Mouse (Mus musculus) liver, embryonic 12.5 days (tissue): ENCODE results near the gene 4931428F04Rik. TPM values are rescaled to one million over a fixed set of nuclear protein-coding genes. Genes with fewer than 3 reads are reported as not detected.

Source experiments
- ATAC-seq: fragments of 200-750 bp; cut with Nextera tagmentation; 2 replicates; pipeline ENCODE4 v1.8.0; 2017; ENCODE audit warnings: moderate number of reproducible peaks, mild to moderate bottlenecking, moderate library complexity
- H3K27ac ChIP-seq: fragments of 300-500 bp; sonication (generic); 2 replicates; pipeline ENCODE4 v1.5.1; 2016; ENCODE audit warnings: mild to moderate bottlenecking
- H3K27me3 ChIP-seq: fragments of 300-500 bp; sonication (generic); replicated peaks from 2 replicates; pipeline ENCODE4 v1.6.1; 2016; ENCODE audit warnings: mild to moderate bottlenecking, moderate library complexity
- H3K36me3 ChIP-seq: fragments of 300-500 bp; sonication (generic); 2 replicates; pipeline ENCODE4 v1.6.1; 2016; ENCODE audit warnings: mild to moderate bottlenecking, moderate library complexity
- H3K4me1 ChIP-seq: fragments of 300-500 bp; sonication (generic); 2 replicates; pipeline ENCODE4 v1.6.1; 2016
- H3K4me2 ChIP-seq: fragments of 300-500 bp; sonication (generic); 2 replicates; pipeline ENCODE4 v1.6.1; 2016; ENCODE audit warnings: mild to moderate bottlenecking, moderate library complexity
- H3K4me3 ChIP-seq: fragments of 300-500 bp; sonication (generic); 2 replicates; pipeline ENCODE4 v1.5.1; 2016; ENCODE audit warnings: mild to moderate bottlenecking, moderate library complexity
- H3K9ac ChIP-seq: fragments of 300-500 bp; sonication (generic); 2 replicates; pipeline ENCODE4 v1.6.1; 2016; ENCODE audit warnings: mild to moderate bottlenecking, moderate library complexity
- H3K9me3 ChIP-seq: fragments of 300-500 bp; sonication (generic); replicated peaks from 2 replicates; pipeline ENCODE4 v1.6.1; 2016; ENCODE audit warnings: mild to moderate bottlenecking, moderate library complexity
- WGBS: fragments of 180-500 bp; shearing (Covaris S2); methylation state at CpG from one replicate; pipeline ENCODE4 v1.1.7; 2016; ENCODE audit not compliant: insufficient replicate concordance; 5-methylcytosine and 5-hydroxymethylcytosine counted together
- polyA plus RNA-seq: library from polyadenylated mRNA; unstranded; fragments of >200 nt; fragmentation: Nextera tagmentation; extraction: Ambion mirVana; gene quantifications from 2 replicates; pipeline ENCODE4 v1.2.1, GENCODE M21; 2016

Gene 4931428F04Rik
- polyA plus RNA-seq, 1 experiment from 2014 or later = 1.6 TPM

- H3K36me3 ChIP-seq = peaks cover 100% of the 10 kb centered on the region
- peak within 1 kb of the TSS; percentile 28 for H3K4me3 ChIP-seq
- 16% methylated on average over 29 of the region's 30 CpGs for WGBS
- ATAC-seq = peak; percentile 75
- peak within 1 kb of the TSS; percentile 56 for H3K4me2 ChIP-seq
- H3K4me1 ChIP-seq = peaks cover 62% of the 10 kb centered on the region
- peak within 1 kb of the TSS; percentile 72 for H3K27ac ChIP-seq
- H3K27me3 ChIP-seq = no peaks in the 10 kb centered on the region
- no peaks in the 10 kb centered on the region for H3K9me3 ChIP-seq
- peak within 1 kb of the TSS; percentile 56 for H3K9ac ChIP-seq
Measured at GRCm38 (mm10) chr8:105305211-105306145, 15.8 kb upstream of the 4931428F04Rik start, which contains the start of gene Elmo3. Gene Elmo3 (plus strand): TSS chr8:105305601.

DNA sequence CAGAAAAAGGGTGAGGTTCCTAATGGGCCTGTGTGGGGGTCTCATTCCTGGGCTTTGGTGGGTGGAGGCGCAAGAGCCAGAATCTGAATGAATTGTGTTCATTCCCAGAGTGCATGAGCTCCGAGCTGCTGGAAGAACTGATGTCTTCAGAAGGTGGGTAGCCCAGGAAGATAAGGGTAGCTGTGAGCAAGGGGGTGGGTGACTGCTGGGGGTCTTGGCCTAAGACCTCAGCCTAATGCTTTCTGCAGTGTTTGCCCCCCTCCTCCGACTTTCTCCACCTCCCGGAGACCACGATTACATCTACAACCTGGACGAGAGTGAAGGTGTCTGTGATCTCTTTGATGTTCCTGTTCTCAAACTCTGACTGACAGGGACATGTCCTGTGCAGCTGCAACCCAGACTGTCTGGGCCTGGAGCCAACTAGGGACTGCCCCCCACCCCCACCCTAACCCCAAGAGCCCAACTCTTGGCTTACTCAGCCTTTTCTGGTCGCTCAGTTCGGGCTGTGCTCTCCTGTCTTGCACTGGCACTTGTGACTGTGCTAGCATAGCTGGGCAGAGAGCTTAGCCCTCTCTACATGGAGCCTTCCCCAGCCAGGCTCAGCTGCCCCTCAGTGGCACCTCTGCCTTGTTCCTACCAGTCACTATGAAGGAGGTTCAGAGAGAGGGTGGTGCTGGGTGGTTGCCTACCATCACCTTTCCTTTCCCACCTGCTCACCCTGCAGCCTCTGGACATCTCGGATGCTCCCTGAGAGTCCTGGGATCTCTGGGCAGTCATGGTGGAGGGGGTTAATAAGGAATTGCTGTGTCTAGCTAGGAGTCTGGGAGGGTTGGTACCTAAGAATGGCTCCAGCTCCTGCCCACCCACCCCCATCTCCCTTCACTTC lies 14.9 kb upstream of the 4931428F04Rik start:
- Histone ChIP-seq H3K27ac (peak overlapping the region; percentile 72), H3K36me3 (peaks cover 100% of the 10 kb centered on the region), H3K4me1 (peaks cover 69% of the 10 kb centered on the region), H3K4me3 (no peak overlapping the region), H3K4me2 (0 out of 2 replicates have a peak overlapping the region, but pooled peaks have one; percentile 29), H3K27me3 (no peaks in the 10 kb centered on the region), H3K9ac (peak overlapping the region; percentile 25; the same call in 1 of the 2 replicates), H3K9me3 (no peaks in the 10 kb centered on the region)
- ATAC-seq = peak; percentile 5; the same call in 1 of the 2 replicates
- WGBS = 74% methylated on average over 9 of the region's 9 CpGs

DNA sequence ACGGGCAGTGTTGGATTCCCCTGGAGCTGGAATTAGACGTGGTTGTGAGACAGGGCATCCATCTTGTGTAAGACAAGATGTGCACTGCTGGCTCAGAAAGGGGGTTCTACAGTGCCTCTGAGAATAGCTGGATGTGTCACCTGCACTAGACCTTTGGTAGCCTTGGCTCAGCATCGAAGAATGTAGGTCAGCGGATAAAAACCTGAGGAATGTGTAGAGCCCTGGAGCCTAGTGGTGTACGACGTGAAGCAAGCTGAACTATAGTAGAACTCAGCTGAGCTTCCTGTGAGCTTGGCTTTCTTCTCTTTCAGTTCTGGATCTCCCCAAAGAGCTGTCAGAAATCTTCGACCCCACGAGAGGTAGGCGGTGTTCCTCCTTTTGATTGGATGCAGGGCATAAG lies 14.2 kb upstream of the 4931428F04Rik start:
- H3K27ac ChIP-seq = peak overlapping the region; percentile 72
- H3K9me3 ChIP-seq = no peaks in the 10 kb centered on the region
- peaks cover 100% of the 10 kb centered on the region for H3K36me3 ChIP-seq
- no peak overlapping the region for H3K9ac ChIP-seq
- no peak for ATAC-seq
- H3K27me3 ChIP-seq = no peaks in the 10 kb centered on the region
- peaks cover 76% of the 10 kb centered on the region for H3K4me1 ChIP-seq
- H3K4me3 ChIP-seq = no peak overlapping the region
- WGBS = 86% methylated on average over 9 of the region's 9 CpGs
- peak overlapping the region; percentile 29; the same call in 1 of the 2 replicates for H3K4me2 ChIP-seq

- H3K36me3 ChIP-seq = peaks cover 100% of the 10 kb centered on the region
- peaks cover 81% of the 10 kb centered on the region for H3K4me1 ChIP-seq
- 60% methylated on average over 8 of the region's 8 CpGs for WGBS
- no peak overlapping the region for H3K9ac ChIP-seq
- peak overlapping the region; percentile 72 for H3K27ac ChIP-seq
- ATAC-seq = no peak
- H3K27me3 ChIP-seq = no peaks in the 10 kb centered on the region
- H3K4me2 ChIP-seq = peak overlapping the region; percentile 29; the same call in 1 of the 2 replicates
- H3K4me3 ChIP-seq = no peak overlapping the region
- H3K9me3 ChIP-seq = no peaks in the 10 kb centered on the region
Measured at GRCm38 (mm10) chr8:105303396-105303795, 13.7 kb upstream of the 4931428F04Rik start.

DNA sequence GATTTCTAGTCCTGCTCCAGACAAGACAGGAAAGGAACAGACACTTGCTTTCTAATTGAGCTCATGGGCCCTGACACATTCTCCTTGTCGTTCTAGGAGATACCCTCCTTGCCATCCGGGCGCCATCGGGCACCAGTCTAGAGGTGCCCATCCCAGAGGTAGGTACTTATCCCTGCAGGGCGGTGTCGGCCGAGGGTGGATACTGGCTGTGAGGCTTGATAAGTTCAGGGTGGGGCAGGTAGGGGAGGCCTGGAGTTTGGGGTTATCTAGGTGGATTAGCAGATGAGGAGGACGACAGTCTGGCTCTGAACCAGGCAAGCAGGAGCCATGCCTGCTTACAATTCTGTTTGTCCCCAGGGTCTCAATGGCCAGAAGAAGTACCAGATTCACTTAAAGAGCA lies 10.3 kb upstream of the 4931428F04Rik start:
- Histone ChIP-seq H3K9me3 (no peaks in the 10 kb centered on the region), H3K9ac (peak overlapping the region; percentile 97), H3K27me3 (no peaks in the 10 kb centered on the region), H3K4me1 (peaks cover 82% of the 10 kb centered on the region), H3K36me3 (peaks cover 68% of the 10 kb centered on the region), H3K4me3 (peak overlapping the region; percentile 97), H3K27ac (peak overlapping the region; percentile 93), H3K4me2 (peak overlapping the region; percentile 79)
- WGBS = 27% methylated on average over 8 of the region's 8 CpGs
- ATAC-seq = peak; percentile 92

DNA sequence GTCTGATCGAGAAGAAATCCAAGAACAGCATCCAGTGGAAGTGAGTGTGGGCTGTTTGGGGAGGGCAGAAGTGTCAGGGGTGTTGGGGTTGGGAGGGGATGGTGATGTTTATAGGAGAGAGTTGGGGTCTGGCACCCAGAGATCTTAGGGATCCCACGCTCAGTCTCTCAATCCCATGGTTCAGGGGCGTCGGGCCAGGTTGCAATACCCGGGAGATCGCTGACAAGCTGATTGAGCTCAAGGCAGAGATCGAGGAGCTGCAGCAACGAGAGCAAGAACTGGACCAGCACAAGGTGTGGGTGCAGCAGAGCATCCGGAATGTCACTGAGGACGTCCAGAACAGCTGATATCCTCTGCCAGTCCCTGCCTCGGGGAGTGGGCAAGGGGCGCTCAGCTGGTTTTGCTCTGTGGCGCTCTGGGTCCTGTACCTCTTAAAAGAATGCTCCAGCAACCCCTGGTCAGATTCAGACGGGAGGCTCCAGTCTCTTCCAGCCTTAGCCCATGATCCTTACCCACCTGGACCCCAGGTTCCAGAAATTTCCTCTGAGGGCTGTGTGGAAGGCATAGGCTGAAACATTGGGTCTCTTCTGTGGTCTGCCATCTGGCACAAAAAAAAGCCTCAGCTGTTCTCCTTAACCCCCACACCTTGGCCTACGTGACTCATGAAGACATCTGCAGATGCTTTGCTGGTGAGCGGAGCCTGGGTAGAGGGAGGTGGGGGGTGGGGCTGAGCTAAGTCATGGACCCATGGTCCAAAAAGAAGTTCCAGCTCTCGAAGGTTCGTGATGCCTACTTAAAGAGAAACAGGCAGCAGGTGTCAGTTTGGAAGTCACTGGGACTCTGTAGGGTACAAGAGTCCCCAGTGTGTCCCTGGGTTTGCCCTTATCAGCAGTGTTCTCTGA lies 8.9 kb upstream of the 4931428F04Rik start:
- peaks cover 55% of the 10 kb centered on the region for H3K36me3 ChIP-seq
- H3K27ac ChIP-seq = peak overlapping the region; percentile 93
- no peaks in the 10 kb centered on the region for H3K27me3 ChIP-seq
- peak overlapping the region; percentile 97 for H3K4me3 ChIP-seq
- ATAC-seq = 0 out of 2 replicates have a peak, but pooled peaks have one; percentile 8
- peak overlapping the region; percentile 79 for H3K4me2 ChIP-seq
- H3K9ac ChIP-seq = peak overlapping the region; percentile 97
- 22% methylated on average over 18 of the region's 18 CpGs for WGBS
- peaks cover 69% of the 10 kb centered on the region for H3K4me1 ChIP-seq
- H3K9me3 ChIP-seq = no peaks in the 10 kb centered on the region

DNA sequence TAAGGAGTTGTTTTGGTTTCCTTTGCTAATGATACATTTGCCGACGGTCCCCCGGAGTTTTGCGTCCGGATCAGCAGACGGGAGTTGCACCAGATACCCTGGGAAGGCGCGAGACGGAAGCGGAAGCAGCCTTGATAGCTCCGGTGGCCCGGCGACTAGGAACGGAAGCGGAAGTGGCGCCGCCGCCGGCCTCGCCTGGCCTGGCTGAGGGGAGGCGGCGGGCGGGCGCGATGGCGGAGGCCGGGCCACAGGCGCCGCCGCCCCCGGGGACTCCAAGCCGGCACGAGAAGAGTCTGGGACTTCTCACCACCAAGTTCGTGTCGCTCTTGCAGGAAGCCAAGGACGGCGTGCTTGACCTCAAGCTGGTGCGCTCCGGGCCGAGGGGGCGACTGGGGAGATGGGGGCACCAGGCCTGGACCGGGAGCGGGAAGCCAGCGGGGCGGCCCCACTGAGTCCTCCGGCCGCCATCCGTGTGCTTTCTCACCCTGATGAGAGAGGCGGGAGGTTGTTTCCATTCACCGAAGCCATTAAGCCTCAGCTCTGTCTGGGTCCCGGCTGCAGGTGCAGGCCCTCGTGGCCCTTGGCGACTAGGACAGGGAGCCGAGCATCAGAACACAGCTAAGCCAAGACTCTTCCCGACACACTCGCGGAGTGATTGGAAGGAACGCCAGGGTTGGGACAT lies 8.0 kb upstream of the 4931428F04Rik start, which contains the start of gene E2f4:
E2f4 (plus strand) TSS at position 153 of the 682 bp plus-strand sequence.
- under 1% methylated on average over 57 of the region's 58 CpGs for WGBS
- peak; percentile 76 for ATAC-seq
- peak within 1 kb of the TSS; percentile 79 for H3K4me2 ChIP-seq

DNA sequence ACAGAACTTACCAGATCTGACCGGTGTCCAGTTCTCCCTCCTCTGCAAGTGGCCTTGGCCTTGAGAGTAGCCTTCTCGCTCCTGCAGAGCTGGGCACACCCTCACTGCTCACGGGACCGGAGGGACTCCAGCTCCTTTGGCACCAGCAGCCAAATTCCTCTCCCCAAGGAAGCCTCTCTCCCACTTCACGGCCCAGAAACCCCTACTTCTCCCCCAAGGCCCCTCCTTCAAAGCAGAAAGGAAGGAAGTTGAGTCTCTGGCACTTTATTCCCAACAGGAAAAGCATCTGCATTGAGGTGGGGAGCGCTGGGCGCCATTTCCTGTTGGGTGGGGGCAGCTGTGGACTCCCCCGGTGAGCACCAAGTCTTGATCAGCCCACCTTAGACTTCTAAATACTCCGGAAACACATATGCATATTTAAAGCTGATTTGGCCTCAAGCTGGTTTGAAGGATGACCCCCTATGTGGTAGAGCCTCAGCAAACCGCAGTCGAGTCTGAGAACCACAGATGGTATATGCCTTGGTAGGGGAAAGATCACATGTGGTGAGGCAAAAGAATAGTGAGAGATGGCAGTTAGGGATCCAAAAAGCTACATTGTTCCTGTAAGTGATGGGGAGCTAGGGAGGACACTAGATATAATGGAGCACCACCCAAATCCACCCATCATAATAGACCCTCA lies 6.4 kb upstream of the 4931428F04Rik start, which contains the start of gene Exoc3l:
Exoc3l (minus strand) TSS at position 207 of the 679 bp plus-strand sequence.
- no peaks in the 10 kb centered on the region for H3K9me3 ChIP-seq
- H3K27me3 ChIP-seq = no peaks in the 10 kb centered on the region; the same call in 1 of the 2 replicates
- H3K4me2 ChIP-seq = peak within 1 kb of the TSS; percentile 79
- peak within 1 kb of the TSS; percentile 93 for H3K27ac ChIP-seq
- ATAC-seq = no peak
- 30% methylated on average over 11 of the region's 11 CpGs for WGBS
- peak within 1 kb of the TSS; percentile 97 for H3K9ac ChIP-seq
- peaks cover 29% of the 10 kb centered on the region for H3K36me3 ChIP-seq
- peak within 1 kb of the TSS; percentile 97 for H3K4me3 ChIP-seq
- peaks cover 47% of the 10 kb centered on the region for H3K4me1 ChIP-seq

More for the DNA sequence above, 8.0 kb upstream of the 4931428F04Rik start, which contains the start of gene E2f4:
- no peaks in the 10 kb centered on the region for H3K27me3 ChIP-seq
- peak within 1 kb of the TSS; percentile 93 for H3K27ac ChIP-seq
- peak within 1 kb of the TSS; percentile 97 for H3K4me3 ChIP-seq
- H3K4me1 ChIP-seq = peaks cover 59% of the 10 kb centered on the region
- H3K9ac ChIP-seq = peak within 1 kb of the TSS; percentile 97
- peaks cover 45% of the 10 kb centered on the region for H3K36me3 ChIP-seq
- H3K9me3 ChIP-seq = no peaks in the 10 kb centered on the region

- H3K9ac ChIP-seq = no peak overlapping the region
- H3K4me3 ChIP-seq = peak overlapping the region; percentile 30
- H3K4me2 ChIP-seq = peak overlapping the region; percentile 79
- 50% methylated on average over 11 of the region's 11 CpGs for WGBS
- H3K27ac ChIP-seq = peak overlapping the region; percentile 53; the same call in 1 of the 2 replicates
- peaks cover 6% of the 10 kb centered on the region for H3K27me3 ChIP-seq
- peaks cover 47% of the 10 kb centered on the region for H3K4me1 ChIP-seq
- no peaks in the 10 kb centered on the region for H3K9me3 ChIP-seq
- ATAC-seq = no peak
- peaks cover 21% of the 10 kb centered on the region for H3K36me3 ChIP-seq
Measured at GRCm38 (mm10) chr8:105295256-105295655, 5.6 kb upstream of the 4931428F04Rik start.

- WGBS = 70% methylated on average over 9 of the region's 9 CpGs
- Histone ChIP-seq H3K36me3 (peaks cover 16% of the 10 kb centered on the region), H3K9ac (no peak overlapping the region), H3K4me3 (peak overlapping the region; percentile 30; the same call in 1 of the 2 replicates), H3K27me3 (peaks cover 11% of the 10 kb centered on the region), H3K9me3 (no peaks in the 10 kb centered on the region), H3K27ac (no peak overlapping the region), H3K4me1 (peaks cover 49% of the 10 kb centered on the region), H3K4me2 (peak overlapping the region; percentile 79)
- ATAC-seq = no peak
Measured at GRCm38 (mm10) chr8:105294776-105295175, 5.1 kb upstream of the 4931428F04Rik start.
